Mouse (Mus musculus) stomach, embryonic 14.5 days (tissue): ENCODE measurements at regions not wholly inside any gene's neighbourhood (a gene's known extent, or its start where the extent isn't known, plus 50 kb on each side); places are given as distances from the start of the nearest gene placed in this dataset.

ENCODE experiments used
- ATAC-seq: fragments of 200-750 bp; cut with Nextera tagmentation; 2 replicates; pipeline ENCODE4 v1.8.0; 2017; ENCODE audit warnings: low read depth, moderate TSS enrichment; ENCODE audit not compliant: insufficient number of reproducible peaks, insufficient read depth, low FRiP score
- H3K27ac ChIP-seq: fragments of 300-500 bp; sonication (generic); 2 replicates; pipeline ENCODE4 v1.5.1; 2014; ENCODE audit warnings: mild to moderate bottlenecking, low read length, moderate library complexity, mixed read lengths
- H3K27me3 ChIP-seq: fragments of 300-500 bp; sonication (generic); 2 replicates; pipeline ENCODE4 v1.6.1; 2014; ENCODE audit warnings: low read length, control low read depth, mixed read lengths; ENCODE audit not compliant: control insufficient read depth, insufficient read depth
- H3K36me3 ChIP-seq: fragments of 300-500 bp; sonication (generic); 2 replicates; pipeline ENCODE4 v1.6.1; 2014; ENCODE audit warnings: mild to moderate bottlenecking, control low read depth, low read length, moderate library complexity, mixed read lengths; ENCODE audit not compliant: control insufficient read depth, insufficient read depth
- H3K4me1 ChIP-seq: fragments of 300-500 bp; sonication (generic); 2 replicates; pipeline ENCODE4 v1.6.1; 2014; ENCODE audit warnings: low read length, control low read depth, mixed read lengths; ENCODE audit not compliant: control insufficient read depth, insufficient read depth
- H3K4me2 ChIP-seq: fragments of 300-500 bp; sonication (generic); replicated peaks from 2 replicates; pipeline ENCODE4 v1.6.1; 2014; ENCODE audit warnings: low read depth, low read length, control low read depth
- H3K4me3 ChIP-seq: fragments of 300-500 bp; sonication (generic); 2 replicates; pipeline ENCODE4 v1.5.1; 2014; ENCODE audit warnings: low read depth, low read length, control low read depth
- H3K9ac ChIP-seq: fragments of 300-500 bp; sonication (generic); replicated peaks from 2 replicates; pipeline ENCODE4 v1.6.1; 2014; ENCODE audit warnings: low read depth, mild to moderate bottlenecking, control low read depth, low read length, moderate library complexity, mixed read lengths
- H3K9me3 ChIP-seq: fragments of 300-500 bp; sonication (generic); 2 replicates; pipeline ENCODE4 v1.6.1; 2016; ENCODE audit warnings: low read depth, low read length, control low read depth; ENCODE audit not compliant: control insufficient read depth
- WGBS: fragments of 180-500 bp; shearing (Covaris S2); extraction: QIAGEN DNeasy Blood & Tissue Kit; methylation state at CpG from one replicate; pipeline ENCODE4 v1.1.7; 2014; 5-methylcytosine and 5-hydroxymethylcytosine counted together

GRCm38 (mm10) chr11:32961600-32961999 lies 137.2 kb upstream of the Smim23 start:
- Histone ChIP-seq H3K27ac (no peak overlapping the region), H3K4me2 (no peak overlapping the region), H3K27me3 (no peaks in the 10 kb centered on the region), H3K9ac (no peak overlapping the region), H3K4me3 (no peak overlapping the region), H3K9me3 (no peaks in the 10 kb centered on the region), H3K4me1 (no peaks in the 10 kb centered on the region), H3K36me3 (no peaks in the 10 kb centered on the region)
- WGBS: 68% methylated on average over 3 of the region's 3 CpGs
- no peak for ATAC-seq

DNA sequence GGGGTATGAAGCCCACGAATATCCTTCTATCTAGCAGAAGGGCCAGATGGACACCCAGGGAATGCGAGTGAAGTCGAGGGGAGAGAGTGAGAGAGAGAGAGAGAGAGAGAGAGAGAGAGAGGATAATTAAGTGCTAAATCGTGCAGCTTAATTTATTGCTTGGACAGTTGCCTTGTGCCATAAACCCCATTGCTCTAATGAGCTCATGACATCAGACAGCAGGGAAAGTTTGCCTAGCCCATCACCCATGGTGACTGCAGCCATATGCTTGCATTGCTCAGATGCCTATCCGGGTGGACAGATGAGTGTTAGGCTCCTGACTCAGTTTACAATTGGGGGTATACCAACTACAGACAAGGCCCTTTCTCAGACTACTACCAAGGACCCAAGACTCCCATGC lies 134.6 kb upstream of the Smim23 start:
- H3K4me1 ChIP-seq: no peaks in the 10 kb centered on the region
- 66% methylated on average over 5 of the region's 5 CpGs for WGBS
- no peak for ATAC-seq
- H3K36me3 ChIP-seq: no peaks in the 10 kb centered on the region
- no peaks in the 10 kb centered on the region for H3K9me3 ChIP-seq
- no peak overlapping the region for H3K9ac ChIP-seq
- no peaks in the 10 kb centered on the region for H3K27me3 ChIP-seq
- H3K4me3 ChIP-seq: no peak overlapping the region
- H3K4me2 ChIP-seq: no peak overlapping the region
- H3K27ac ChIP-seq: no peak overlapping the region

- WGBS: 32% methylated on average over 7 of the region's 7 CpGs
These were observed 132.6 kb upstream of the Smim23 start for GRCm38 (mm10) chr11:32956993-32957392.

DNA sequence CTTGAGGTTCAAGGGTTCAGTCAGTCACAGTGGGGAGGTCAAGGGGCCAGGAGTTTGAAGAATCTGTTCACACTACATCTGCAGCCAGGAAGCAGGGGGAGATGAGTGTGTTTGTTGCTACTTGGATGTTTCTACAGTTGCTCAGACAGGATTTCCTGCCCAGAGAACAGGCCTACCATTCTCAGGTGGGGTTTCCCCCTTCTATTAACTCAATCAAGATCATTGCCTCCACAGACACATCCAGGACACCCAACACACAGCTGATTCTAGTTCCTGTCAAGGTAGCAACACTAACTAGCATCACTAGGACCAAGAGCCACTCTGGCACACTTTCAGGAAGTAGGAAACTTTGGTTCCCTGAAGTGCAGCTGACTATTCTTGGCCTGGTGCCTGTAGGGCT lies 127.9 kb upstream of the Smim23 start:
- H3K4me2 ChIP-seq: no peak overlapping the region
- H3K9ac ChIP-seq: no peak overlapping the region
- no peaks in the 10 kb centered on the region for H3K27me3 ChIP-seq
- ATAC-seq: no peak
- no peaks in the 10 kb centered on the region for H3K4me1 ChIP-seq
- no peaks in the 10 kb centered on the region for H3K36me3 ChIP-seq
- H3K9me3 ChIP-seq: no peaks in the 10 kb centered on the region
- H3K4me3 ChIP-seq: no peak overlapping the region
- no peak overlapping the region for H3K27ac ChIP-seq

More at GRCm38 (mm10) chr11:32956993-32957392, 132.6 kb upstream of the Smim23 start:
- Histone ChIP-seq H3K27ac (no peak overlapping the region), H3K27me3 (no peaks in the 10 kb centered on the region), H3K4me3 (no peak overlapping the region), H3K9ac (no peak overlapping the region), H3K4me2 (no peak overlapping the region), H3K36me3 (no peaks in the 10 kb centered on the region), H3K4me1 (no peaks in the 10 kb centered on the region), H3K9me3 (no peaks in the 10 kb centered on the region)
- ATAC-seq: no peak

DNA sequence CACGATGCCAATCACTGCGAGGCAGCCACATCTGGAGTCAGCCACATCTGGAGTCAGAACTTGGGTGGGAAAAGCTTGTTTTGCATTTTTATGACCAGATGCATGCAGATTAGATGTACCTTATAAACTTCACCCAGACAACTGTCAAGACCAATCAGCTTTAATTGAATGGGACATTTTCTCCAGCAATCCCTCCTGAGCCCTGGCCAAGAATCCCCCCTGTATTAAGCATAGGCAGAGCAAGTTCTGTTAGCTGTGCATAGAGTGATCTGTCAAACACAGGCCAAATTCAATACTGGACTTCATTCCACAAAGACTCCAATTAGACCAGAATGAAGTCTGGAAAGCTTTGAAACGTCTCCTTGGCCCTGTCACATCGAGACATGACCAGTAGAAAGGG lies 123.7 kb upstream of the Smim23 start:
- H3K27me3 ChIP-seq: no peaks in the 10 kb centered on the region
- H3K9ac ChIP-seq: no peak overlapping the region
- no peak overlapping the region for H3K4me3 ChIP-seq
- ATAC-seq: no peak
- peaks cover 5% of the 10 kb centered on the region; the same call in 1 of the 2 replicates for H3K4me1 ChIP-seq
- H3K4me2 ChIP-seq: no peak overlapping the region
- WGBS: 70% methylated on average over 4 of the region's 4 CpGs
- H3K27ac ChIP-seq: no peak overlapping the region
- no peaks in the 10 kb centered on the region for H3K36me3 ChIP-seq
- no peaks in the 10 kb centered on the region for H3K9me3 ChIP-seq

DNA sequence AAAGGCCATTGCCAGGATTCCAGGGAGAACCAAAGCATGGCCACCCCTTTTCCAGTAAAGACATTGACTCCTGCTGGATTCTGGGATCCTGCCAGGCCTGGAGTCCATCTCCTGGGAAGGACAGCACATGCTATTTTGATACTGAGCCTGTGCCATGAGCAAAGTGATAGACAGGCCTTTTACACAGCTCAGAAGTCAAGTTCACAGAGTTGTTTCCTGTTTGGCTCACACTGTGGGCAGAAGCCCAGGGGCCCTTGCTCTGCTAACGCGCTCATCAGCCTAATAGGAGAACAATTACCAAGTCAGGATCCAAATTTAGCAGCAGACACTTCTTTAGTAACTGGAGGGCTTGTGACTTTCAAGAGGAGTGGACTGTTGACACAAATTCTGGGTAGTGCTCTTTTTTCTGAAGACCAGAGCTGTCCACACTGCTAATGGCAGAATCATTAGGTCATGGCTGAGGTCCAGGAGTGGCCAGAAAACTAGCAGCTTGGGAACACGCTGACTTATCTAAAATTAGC lies 122.1 kb upstream of the Smim23 start:
- Histone ChIP-seq H3K36me3 (no peaks in the 10 kb centered on the region), H3K27me3 (no peaks in the 10 kb centered on the region), H3K4me2 (no peak overlapping the region), H3K4me1 (peaks cover 5% of the 10 kb centered on the region; the same call in 1 of the 2 replicates), H3K4me3 (no peak overlapping the region), H3K9ac (no peak overlapping the region), H3K27ac (no peak overlapping the region), H3K9me3 (no peaks in the 10 kb centered on the region)
- 58% methylated on average over 3 of the region's 3 CpGs for WGBS
- ATAC-seq: no peak

DNA sequence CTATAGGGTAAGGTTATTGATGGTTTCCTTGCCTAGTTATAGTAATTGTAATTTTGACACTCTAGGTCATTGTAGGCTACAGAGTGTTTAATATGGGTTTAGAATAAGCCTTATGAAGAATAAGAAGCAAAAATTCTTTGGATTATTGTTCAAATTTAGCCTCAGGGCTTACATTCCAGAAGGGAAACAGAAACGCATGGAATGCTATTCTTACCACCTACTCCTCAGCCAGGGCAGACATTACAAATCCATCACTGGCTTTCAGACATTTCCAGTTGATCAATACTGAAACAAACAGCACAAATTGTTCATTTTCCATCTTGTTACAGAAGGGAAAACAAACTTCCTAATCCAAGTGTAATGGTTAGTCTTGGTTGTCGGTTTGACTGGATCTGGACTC lies 120.7 kb upstream of the Smim23 start:
- Histone ChIP-seq H3K9me3 (no peaks in the 10 kb centered on the region), H3K27me3 (no peaks in the 10 kb centered on the region), H3K27ac (no peak overlapping the region), H3K4me1 (peaks cover 5% of the 10 kb centered on the region; the same call in 1 of the 2 replicates), H3K4me2 (no peak overlapping the region), H3K36me3 (no peaks in the 10 kb centered on the region), H3K9ac (no peak overlapping the region), H3K4me3 (no peak overlapping the region)
- ATAC-seq: no peak
- WGBS: 71% methylated on average over 2 of the region's 2 CpGs

DNA sequence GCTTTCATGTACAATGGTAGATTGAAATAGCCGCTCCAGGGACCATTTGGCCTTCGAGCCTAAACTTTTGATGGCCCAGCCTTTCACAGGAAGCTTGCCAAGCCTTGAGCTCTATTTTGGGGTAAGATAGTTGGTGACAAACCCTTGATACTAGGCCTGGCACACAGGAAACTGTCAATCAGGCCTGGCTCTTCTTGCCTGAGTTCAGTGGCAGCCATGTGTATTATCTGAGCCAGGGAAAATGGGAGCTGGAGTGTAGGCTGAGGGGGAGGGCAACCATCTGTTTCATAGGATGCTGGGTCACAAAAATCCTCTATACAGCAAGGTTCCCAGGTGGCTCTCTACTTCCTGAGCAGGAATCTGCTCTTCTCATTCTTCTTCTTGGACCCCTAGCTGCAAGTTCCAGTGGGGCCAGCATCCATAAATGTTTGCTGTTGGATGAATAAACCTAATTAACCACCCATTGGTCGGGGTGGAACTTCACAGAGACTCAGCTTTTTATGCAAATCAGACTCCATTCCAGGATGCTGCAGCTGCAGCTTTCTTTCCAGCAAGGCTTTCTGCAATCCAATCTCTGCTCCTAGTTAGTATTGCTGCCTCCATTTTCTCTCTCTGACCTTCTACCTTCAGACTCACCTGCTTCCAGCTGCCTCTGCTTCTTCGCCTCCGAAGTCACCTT lies 117.1 kb upstream of the Smim23 start:
- Histone ChIP-seq H3K36me3 (no peaks in the 10 kb centered on the region), H3K9me3 (no peaks in the 10 kb centered on the region), H3K4me3 (no peak overlapping the region), H3K4me2 (no peak overlapping the region), H3K4me1 (0 out of 2 replicates have a peak, but pooled peaks cover 1% of the 10 kb centered on the region), H3K27me3 (no peaks in the 10 kb centered on the region), H3K9ac (no peak overlapping the region), H3K27ac (no peak overlapping the region)
- no peak for ATAC-seq
- 72% methylated on average over 5 of the region's 5 CpGs for WGBS

DNA sequence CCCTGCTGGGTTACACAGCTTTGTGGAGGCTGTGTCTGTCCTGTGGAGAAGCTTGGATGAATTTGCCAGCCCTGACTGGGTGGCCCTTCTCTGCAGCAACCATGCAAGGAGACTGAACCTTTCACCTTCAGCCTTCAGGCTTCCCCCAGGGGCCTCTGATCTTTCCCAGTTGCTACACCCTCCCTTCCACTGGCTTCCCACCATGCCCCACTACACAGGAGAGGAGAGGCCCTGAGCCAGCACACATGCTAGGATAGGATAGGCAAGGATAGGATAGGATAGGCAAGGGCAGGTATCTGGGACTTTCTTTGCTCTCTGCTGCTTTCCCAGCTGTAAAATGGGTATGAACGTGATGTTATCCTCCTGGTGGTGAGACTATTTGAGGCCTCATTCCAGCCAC lies 114.7 kb upstream of the Smim23 start:
- H3K27ac ChIP-seq: no peak overlapping the region
- no peaks in the 10 kb centered on the region for H3K36me3 ChIP-seq
- 81% methylated on average over 1 of the region's 1 CpGs for WGBS
- no peak for ATAC-seq
- no peaks in the 10 kb centered on the region for H3K9me3 ChIP-seq
- no peak overlapping the region for H3K4me2 ChIP-seq
- no peaks in the 10 kb centered on the region for H3K27me3 ChIP-seq
- H3K4me3 ChIP-seq: no peak overlapping the region
- H3K4me1 ChIP-seq: no peaks in the 10 kb centered on the region
- H3K9ac ChIP-seq: no peak overlapping the region
